In genomic region chr13:37091620-37092019, GRCm38 (mm10) we compare ENCODE assay signal across 28 mouse cellular contexts.
"Had no signal": no experiment of that assay in that cellular context is flagged by ENCODE, and none has a peak within 500 bp of the region (broad histone marks: within the 10 kb centered on the region; RNA-seq: fewer than 3 reads in every experiment).

No protein-coding gene starts in this region.

- DNase-seq: gastrocnemius, postnatal 14 days; gastrocnemius, postnatal 36 days; heart, adult 2 months; heart, postnatal 14 days; heart, postnatal 4 days; kidney, adult 11 months; kidney, adult 2 months; kidney, adult 9 months; kidney, postnatal 25 days; kidney, postnatal 4 days; liver; liver, embryonic 13.5 days had no signal

- H3K9me3 ChIP-seq: heart, embryonic 13.5 days; heart, embryonic 15.5 days; hindbrain, embryonic 10.5 days; hindbrain, embryonic 12.5 days; kidney, embryonic 15.5 days; limb, embryonic 10.5 days; limb, embryonic 12.5 days; liver, embryonic 13.5 days had no signal

- H3K9ac ChIP-seq: heart, embryonic 13.5 days; heart, embryonic 15.5 days; hindbrain, embryonic 12.5 days; hindbrain, embryonic 14.5 days; kidney, embryonic 15.5 days; limb, embryonic 12.5 days; liver, embryonic 13.5 days had no signal

- H3K36me3 ChIP-seq: heart, embryonic 13.5 days; heart, embryonic 15.5 days; hindbrain, embryonic 10.5 days; hindbrain, embryonic 12.5 days; kidney, embryonic 15.5 days; limb, embryonic 10.5 days; limb, embryonic 12.5 days; liver, embryonic 13.5 days had no signal

- H3K27ac ChIP-seq: heart, adult 2 months; heart, embryonic 13.5 days; heart, embryonic 15.5 days; hindbrain, embryonic 10.5 days; hindbrain, embryonic 12.5 days; hindbrain, embryonic 14.5 days; kidney, embryonic 15.5 days; kidney, postnatal 0 days; layer of hippocampus, adult 2 months; left cerebral cortex, adult 2 months; limb, embryonic 10.5 days; limb, embryonic 12.5 days; liver, embryonic 13.5 days had no signal

- ATAC-seq: hindbrain, embryonic 16.5 days; inflammation-experienced regulatory T-cells, adult 6 months; intestine, embryonic 16.5 days had no signal

- H3K4me3 ChIP-seq: heart, adult 2 months; heart, embryonic 13.5 days; heart, embryonic 15.5 days; hindbrain, embryonic 10.5 days; hindbrain, embryonic 12.5 days; kidney, embryonic 15.5 days; layer of hippocampus, adult 2 months; left cerebral cortex, adult 2 months; limb, embryonic 10.5 days; limb, embryonic 12.5 days; liver, embryonic 13.5 days had no signal

- H3K27me3 ChIP-seq: heart, embryonic 13.5 days; heart, embryonic 15.5 days; hindbrain, embryonic 12.5 days; kidney, embryonic 15.5 days; limb, embryonic 12.5 days; liver, embryonic 13.5 days had no signal

- H3K4me1 ChIP-seq: heart, embryonic 13.5 days; heart, embryonic 15.5 days; hindbrain, embryonic 10.5 days; hindbrain, embryonic 12.5 days; kidney, embryonic 15.5 days; limb, embryonic 10.5 days; limb, embryonic 12.5 days; liver, embryonic 13.5 days had no signal

- H3K4me2 ChIP-seq: heart, embryonic 11.5 days; heart, embryonic 13.5 days; heart, embryonic 15.5 days; hindbrain, embryonic 12.5 days; hindbrain, embryonic 14.5 days; kidney, embryonic 15.5 days; limb, embryonic 12.5 days; liver, embryonic 11.5 days; liver, embryonic 13.5 days had no signal
